In the genomic region with DNA sequence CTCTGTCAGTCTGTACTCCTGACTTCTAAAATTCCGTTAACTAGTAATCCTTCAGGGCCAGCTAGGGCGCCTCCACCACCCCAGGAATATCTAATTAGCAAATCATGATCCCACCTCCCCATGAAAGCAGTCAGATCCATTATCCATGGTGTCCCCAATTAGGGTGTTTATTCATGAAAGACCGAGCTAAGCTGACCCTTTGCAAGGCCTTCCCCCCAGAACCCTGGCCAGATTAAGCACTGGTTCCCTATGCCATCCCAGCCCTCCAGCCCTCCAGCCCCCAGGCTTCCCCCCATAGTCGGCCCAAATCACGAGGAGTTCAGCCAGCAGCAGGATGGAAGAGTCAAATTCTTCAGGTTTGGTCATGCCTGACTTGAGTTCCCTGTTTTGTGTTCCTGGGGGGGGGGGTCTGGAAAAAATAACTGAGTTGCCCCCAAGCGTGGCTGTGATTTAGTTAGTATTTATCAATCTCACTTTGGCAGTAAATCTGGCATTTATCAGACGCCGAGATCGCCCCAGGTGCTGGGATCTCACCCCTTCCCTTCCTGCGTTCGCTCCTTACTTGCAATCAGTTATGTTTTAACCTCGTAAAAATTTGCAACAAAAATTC, we compare ENCODE assay signal across 15 mouse cellular contexts.
A peak's percentile ranks its signal among the peaks of the same experiment; 100 is the strongest.
DNase-seq lines count a peak whose midpoint lies in the region; ATAC-seq and TF ChIP-seq lines count a peak whose summit lies in the region.
"Had no signal": no experiment of that assay in that cellular context is flagged by ENCODE, and none has a peak within 500 bp of the region (broad histone marks: within the 10 kb centered on the region; RNA-seq: fewer than 3 reads in every experiment).

No protein-coding gene starts in this region.

- H3K36me3 ChIP-seq in forebrain, embryonic 13.5 days (ENCODE audit: poor library complexity, severe bottlenecking) = no peaks in the 10 kb centered on the region
- no peaks in the 10 kb centered on the region for H3K36me3 ChIP-seq in forebrain, embryonic 16.5 days (ENCODE audit: control insufficient read depth, insufficient read depth)
- H3K36me3 ChIP-seq in kidney, postnatal 0 days (ENCODE audit: insufficient read depth, low read length) = no peaks in the 10 kb centered on the region
- no peaks in the 10 kb centered on the region for H3K36me3 ChIP-seq in stomach, postnatal 0 days (ENCODE audit: control insufficient read depth, insufficient read depth, low read length)

- no peak overlapping the region; the same call in 1 of the 2 replicates for H3K27ac ChIP-seq in forebrain, embryonic 13.5 days
- H3K27ac ChIP-seq in forebrain, embryonic 16.5 days (ENCODE audit: low read length) = no peak overlapping the region
- H3K27ac ChIP-seq in kidney, postnatal 0 days = peak overlapping the region; percentile 88
- H3K27ac ChIP-seq in stomach, postnatal 0 days (replicated peaks) = no peak overlapping the region

- 28% methylated on average over 12 of the region's 12 CpGs for WGBS in forebrain, embryonic 13.5 days
- 32% methylated on average over 12 of the region's 12 CpGs for WGBS in forebrain, embryonic 16.5 days
- WGBS in kidney, postnatal 0 days = 35% methylated on average over 12 of the region's 12 CpGs
- WGBS in stomach, postnatal 0 days = 66% methylated on average over 12 of the region's 12 CpGs

- in situ Hi-C loops in Patski (cut with MboI; ENCODE audit: low pct_unique_long_range_greater_than_20kb) = loop anchor here (10.0 kb wide), 1 partner anchor 282 kb away; no protein-coding TSS in a partner anchor

- DNase-seq in Patski (ENCODE audit: low read depth, low spot score) = no peak
- peak; percentile 56 for DNase-seq in kidney, adult 18-20 months
- DNase-seq in kidney, postnatal 0 days (ENCODE audit: low spot score) = peak; percentile 28
- DNase-seq in ovary, postnatal 36 days (ENCODE audit: low spot score) = no peak
- DNase-seq in layer of hippocampus, postnatal 10 days (ENCODE audit: low spot score in 2 of 2) = no peak
- no peak for DNase-seq in stomach, postnatal 0 days (ENCODE audit: low spot score)
- DNase-seq: cerebellum, adult 2 months; cerebellum, postnatal 36 days; gastrocnemius, postnatal 25 days; liver; right cerebral cortex, adult 18-20 months; thymus, postnatal 14 days had no signal

- POLR2A ChIA-PET in Patski (lab: Charles Lee) = no interaction called here

- no peaks in the 10 kb centered on the region for H3K27me3 ChIP-seq in forebrain, embryonic 13.5 days
- no peaks in the 10 kb centered on the region for H3K27me3 ChIP-seq in forebrain, embryonic 16.5 days (replicated peaks; ENCODE audit: control insufficient read depth, insufficient read depth, low read length)
- no peaks in the 10 kb centered on the region for H3K27me3 ChIP-seq in Patski
- H3K27me3 ChIP-seq in kidney, postnatal 0 days (ENCODE audit: insufficient read depth, low read length) = no peaks in the 10 kb centered on the region
- no peaks in the 10 kb centered on the region for H3K27me3 ChIP-seq in stomach, postnatal 0 days (ENCODE audit: control insufficient read depth, insufficient read depth, low read length)
- H3K27me3 ChIP-seq: CH12.LX had no signal

- peaks cover 41% of the 10 kb centered on the region for H3K4me1 ChIP-seq in forebrain, embryonic 13.5 days
- H3K4me1 ChIP-seq in forebrain, embryonic 16.5 days (replicated peaks; ENCODE audit: control insufficient read depth, insufficient read depth, low read length) = peaks cover 23% of the 10 kb centered on the region
- peaks cover 14% of the 10 kb centered on the region; the same call in 1 of the 2 replicates for H3K4me1 ChIP-seq in kidney, postnatal 0 days (replicated peaks; ENCODE audit: insufficient read depth, low read length)
- H3K4me1 ChIP-seq in stomach, postnatal 0 days (replicated peaks; ENCODE audit: control insufficient read depth, insufficient read depth) = no peaks in the 10 kb centered on the region; the same call in 1 of the 2 replicates

- no peak for TF ChIP-seq EP300 in stomach, postnatal 0 days (optimal IDR thresholded peaks at IDR 0.05)

- no peak overlapping the region for H3K4me3 ChIP-seq in forebrain, embryonic 13.5 days
- H3K4me3 ChIP-seq in forebrain, embryonic 16.5 days (replicated peaks; ENCODE audit: low read length) = no peak overlapping the region
- H3K4me3 ChIP-seq in kidney, postnatal 0 days (replicated peaks; ENCODE audit: low read depth, low read length) = no peak overlapping the region
- H3K4me3 ChIP-seq in stomach, postnatal 0 days (ENCODE audit: low read depth, low read length) = no peak overlapping the region

- no peak overlapping the region for H3K9ac ChIP-seq in forebrain, embryonic 13.5 days
- no peak overlapping the region for H3K9ac ChIP-seq in forebrain, embryonic 16.5 days (replicated peaks; ENCODE audit: low read depth, low read length)
- no peak overlapping the region for H3K9ac ChIP-seq in kidney, postnatal 0 days (ENCODE audit: low read depth, low read length)
- no peak overlapping the region for H3K9ac ChIP-seq in stomach, postnatal 0 days (ENCODE audit: low read length)

- H3K9me3 ChIP-seq in forebrain, embryonic 13.5 days (replicated peaks) = no peaks in the 10 kb centered on the region
- no peaks in the 10 kb centered on the region for H3K9me3 ChIP-seq in forebrain, embryonic 16.5 days (ENCODE audit: control insufficient read depth, low read length)
- no peaks in the 10 kb centered on the region for H3K9me3 ChIP-seq in kidney, postnatal 0 days (replicated peaks; ENCODE audit: low read length)
- no peaks in the 10 kb centered on the region for H3K9me3 ChIP-seq in stomach, postnatal 0 days (ENCODE audit: control insufficient read depth, low read length)

- no peak for TF ChIP-seq CTCF in Patski (IDR thresholded peaks at IDR 0.05)
- TF ChIP-seq CTCF in kidney, postnatal 0 days (IDR thresholded peaks at IDR 0.05; ENCODE audit: low read depth) = no peak
- no peak for TF ChIP-seq CTCF in stomach, postnatal 0 days (IDR thresholded peaks at IDR 0.05; ENCODE audit: low read depth)

- no peak for ATAC-seq in forebrain, embryonic 13.5 days
- ATAC-seq in forebrain, embryonic 16.5 days = no peak
- ATAC-seq in Patski = peak; percentile 8
- no peak for ATAC-seq in kidney, postnatal 0 days (replicated peaks; ENCODE audit: low FRiP score, low read depth)
- no peak for ATAC-seq in stomach, postnatal 0 days (ENCODE audit: low FRiP score, low TSS enrichment)

- CTCF ChIA-PET in Patski (lab: Charles Lee) = interaction anchor here (1.5 to 1.6 kb wide), 2 partner anchors 9 to 31 kb away, joined by 3 to 5 read pairs; no protein-coding TSS in a partner anchor

- H3K4me2 ChIP-seq in forebrain, embryonic 13.5 days = peak overlapping the region; percentile 8; the same call in 1 of the 2 replicates
- H3K4me2 ChIP-seq in forebrain, embryonic 16.5 days (ENCODE audit: low read length) = no peak overlapping the region
- H3K4me2 ChIP-seq in kidney, postnatal 0 days (ENCODE audit: low read length) = peak overlapping the region; percentile 47; the same call in 1 of the 2 replicates
- H3K4me2 ChIP-seq in stomach, postnatal 0 days (replicated peaks; ENCODE audit: low read depth) = no peak overlapping the region

Comparison
In these comparisons a context has a peak if more than half of its experiments do, and no peak if none do; other contexts are left out.
1. H3K4me2 ChIP-seq: peak in forebrain, embryonic 13.5 days (single experiment) and kidney, postnatal 0 days (single experiment); none in forebrain, embryonic 16.5 days (single experiment) and stomach, postnatal 0 days (single experiment).
2. DNase-seq: peak in kidney, adult 18-20 months (single experiment) and kidney, postnatal 0 days (single experiment); none in Patski (single experiment), ovary, postnatal 36 days (single experiment), layer of hippocampus, postnatal 10 days (0 of 2) and stomach, postnatal 0 days (single experiment).